In the genomic region with DNA sequence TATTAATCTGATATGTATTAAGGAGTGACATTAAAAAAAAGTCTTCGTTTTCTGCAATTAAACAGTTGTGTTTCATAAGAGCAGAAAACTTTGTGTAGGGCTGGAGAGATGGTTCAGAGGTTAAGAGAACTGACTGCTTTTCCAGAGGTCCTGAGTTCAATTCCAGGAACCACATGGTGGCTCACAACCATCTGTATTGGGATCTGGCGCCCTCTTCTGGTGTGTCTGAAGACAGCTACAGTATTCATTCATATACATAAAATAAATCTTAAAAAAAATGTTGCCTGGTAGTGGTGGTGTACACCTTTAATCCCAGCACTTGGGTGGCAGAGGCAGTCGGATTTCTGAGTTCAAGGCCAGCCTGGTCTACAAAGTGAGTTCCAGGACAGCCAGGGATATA, we compare ENCODE assay signal across 16 mouse cellular contexts. TPM values are rescaled to one million over a fixed set of nuclear protein-coding genes. Genes with fewer than 3 reads are reported as not detected.
DNase-seq lines count a peak whose midpoint lies in the region; ATAC-seq and TF ChIP-seq lines count a peak whose summit lies in the region.
"Not testable (repeated sequence)": the region's sequence is repeated elsewhere in the genome, so short reads cannot be mapped to it uniquely, and the experiment has no call there.
"Had no signal": no experiment of that assay in that cellular context is flagged by ENCODE, and none has a peak within 500 bp of the region (broad histone marks: within the 10 kb centered on the region; RNA-seq: fewer than 3 reads in every experiment).

No protein-coding gene starts in this region.

- WGBS in forebrain, embryonic 15.5 days: 66% methylated on average over 3 of the region's 3 CpGs
- 62% methylated on average over 3 of the region's 3 CpGs for WGBS in hindbrain, postnatal 0 days
- WGBS in liver, embryonic 14.5 days (ENCODE audit: insufficient replicate concordance): 37% methylated on average over 3 of the region's 3 CpGs
- 42% methylated on average over 3 of the region's 3 CpGs for WGBS in lung, postnatal 0 days
- WGBS in neural tube, embryonic 15.5 days: 61% methylated on average over 3 of the region's 3 CpGs

- not testable (repeated sequence) for TF ChIP-seq EP300 in liver, embryonic 14.5 days (IDR thresholded peaks at IDR 0.05; ENCODE audit: low read depth); lung, postnatal 0 days (IDR thresholded peaks at IDR 0.05)

- intact Hi-C loops in left cerebral cortex, adult 2 months (cut with DNase I): not testable (repeated sequence)

- H3K27me3 ChIP-seq in forebrain, embryonic 15.5 days; hindbrain, postnatal 0 days (ENCODE audit: insufficient read depth, low read length); liver, embryonic 14.5 days (ENCODE audit: control insufficient read depth, insufficient read depth, low read length); lung, postnatal 0 days (replicated peaks; ENCODE audit: insufficient read depth, low read length); neural tube, embryonic 15.5 days (replicated peaks): not testable (repeated sequence)

- peak; percentile 40 for DNase-seq in A20 (ENCODE audit: low read depth, low spot score)
- peak; percentile 39 to 46 for DNase-seq in cerebellum, postnatal 10 days
- not testable (repeated sequence) for DNase-seq in hindbrain, postnatal 0 days (ENCODE audit: low spot score); left cerebral cortex, adult 2 months (ENCODE audit: extremely low spot score in 1 of 2, low spot score in 2 of 2); liver, embryonic 14.5 days (ENCODE audit: low read depth in 3 of 3, low spot score in 3 of 3); lung, postnatal 0 days (ENCODE audit: low spot score)

- not testable (repeated sequence) for H3K4me1 ChIP-seq in forebrain, embryonic 15.5 days; hindbrain, postnatal 0 days (ENCODE audit: insufficient read depth, low read length); liver, embryonic 14.5 days (replicated peaks; ENCODE audit: control insufficient read depth in 2 of 2, insufficient read depth in 2 of 2, low read length in 1 of 2); lung, postnatal 0 days (ENCODE audit: insufficient read depth, low read depth, low read length)
- H3K4me1 ChIP-seq in neural tube, embryonic 15.5 days: peaks cover 19% of the 10 kb centered on the region

- not testable (repeated sequence) for H3K9me3 ChIP-seq in forebrain, embryonic 15.5 days; hindbrain, postnatal 0 days (ENCODE audit: low read length); liver, embryonic 14.5 days (ENCODE audit: control insufficient read depth, low read length); lung, postnatal 0 days (ENCODE audit: low read length); neural tube, embryonic 15.5 days (replicated peaks)

- not testable (repeated sequence) for H3K27ac ChIP-seq in forebrain, embryonic 15.5 days (replicated peaks); hindbrain, postnatal 0 days; left cerebral cortex, adult 2 months; liver, embryonic 14.5 days; lung, postnatal 0 days (ENCODE audit: low read length); neural tube, embryonic 15.5 days (replicated peaks)

- not testable (repeated sequence) for ATAC-seq in forebrain, embryonic 15.5 days (replicated peaks); hindbrain, postnatal 0 days; liver, embryonic 14.5 days (ENCODE audit: insufficient read depth); lung, postnatal 0 days; neural tube, embryonic 15.5 days (ENCODE audit: low FRiP score)

- H3K4me2 ChIP-seq in forebrain, embryonic 15.5 days (replicated peaks): 0 out of 2 replicates have a peak overlapping the region, but pooled peaks have one; percentile 65
- H3K4me2 ChIP-seq in hindbrain, postnatal 0 days (ENCODE audit: low read depth, low read length): peak overlapping the region; percentile 73; the same call in 1 of the 2 replicates
- H3K4me2 ChIP-seq in liver, embryonic 14.5 days (ENCODE audit: low read depth): peak overlapping the region; percentile 79
- not testable (repeated sequence) for H3K4me2 ChIP-seq in lung, postnatal 0 days (replicated peaks; ENCODE audit: low read depth, low read length)
- H3K4me2 ChIP-seq in neural tube, embryonic 15.5 days: peak overlapping the region; percentile 57; the same call in 1 of the 2 replicates

- H3K9ac ChIP-seq in forebrain, embryonic 15.5 days (replicated peaks); hindbrain, postnatal 0 days (replicated peaks; ENCODE audit: low read length); liver, embryonic 14.5 days (replicated peaks); lung, postnatal 0 days (replicated peaks; ENCODE audit: low read depth); neural tube, embryonic 15.5 days (replicated peaks): not testable (repeated sequence)

- not testable (repeated sequence) for H3K4me3 ChIP-seq in forebrain, embryonic 15.5 days; hindbrain, postnatal 0 days (ENCODE audit: low read length); left cerebral cortex, adult 2 months; liver, embryonic 14.5 days (ENCODE audit: insufficient read depth in 1 of 2, low read depth in 2 of 2, low read length in 2 of 2); lung, postnatal 0 days (ENCODE audit: low read depth, low read length)
- H3K4me3 ChIP-seq in neural tube, embryonic 15.5 days (replicated peaks): 0 out of 2 replicates have a peak overlapping the region, but pooled peaks have one; percentile 94

- H3K36me3 ChIP-seq in forebrain, embryonic 15.5 days; hindbrain, postnatal 0 days (ENCODE audit: insufficient read depth, low read length); liver, embryonic 14.5 days (replicated peaks; ENCODE audit: control insufficient read depth, insufficient read depth, low read depth); lung, postnatal 0 days (ENCODE audit: insufficient read depth, low read length); neural tube, embryonic 15.5 days: not testable (repeated sequence)

- TF ChIP-seq CTCF in hindbrain, postnatal 0 days (IDR thresholded peaks at IDR 0.05; ENCODE audit: low read depth): peak; percentile 37; the same call in 1 of the 2 replicates
- TF ChIP-seq CTCF in left cerebral cortex, adult 2 months (IDR thresholded peaks at IDR 0.05): peak; percentile 44
- TF ChIP-seq CTCF in liver, embryonic 14.5 days (IDR thresholded peaks at IDR 0.05; ENCODE audit: low read depth): peak; percentile 36; the same call in 1 of the 2 replicates
- TF ChIP-seq CTCF in lung, postnatal 0 days (IDR thresholded peaks at IDR 0.05): peak; percentile 32

RNA-seq across cellular contexts. Expression of gene 2210016L21Rik, which starts 0.8 kb away (rescaled TPM):
- 98.1 and 103 TPM in 2 replicates for polyA plus RNA-seq in forebrain, embryonic 15.5 days (2015; fragmentation: Nextera tagmentation; extraction: Ambion mirVana)
- total RNA-seq in hindbrain, postnatal 0 days (2014; rRNA removed): 51.5 and 53.0 TPM in 2 replicates
- polyA plus RNA-seq in hindbrain, postnatal 0 days (2015; fragmentation: Nextera tagmentation; extraction: Ambion mirVana): 178 and 204 TPM in 2 replicates
- total RNA-seq in left cerebral cortex, adult 2 months (2021): 100 to 1,000 TPM; 214 to 229 TPM
- 5.6 and 8.1 TPM in 2 replicates for polyA plus RNA-seq in liver, embryonic 14.5 days (2012; rRNA removed)
- 11.3 and 12.3 TPM in 2 replicates for polyA plus RNA-seq in liver, embryonic 14.5 days (2014; fragmentation: Nextera tagmentation; extraction: Ambion mirVana)
- polyA plus RNA-seq in lung, postnatal 0 days (2015; fragmentation: Nextera tagmentation; extraction: Ambion mirVana): 41.0 and 41.4 TPM in 2 replicates
- polyA plus RNA-seq in neural tube, embryonic 15.5 days (2015; fragmentation: Nextera tagmentation; extraction: Ambion mirVana): 138 and 147 TPM in 2 replicates

RNA-seq across cellular contexts. Expression of gene Oasl1, which starts 18.1 kb away (rescaled TPM):
- 0.17 and 0.23 TPM in 2 replicates for polyA plus RNA-seq in forebrain, embryonic 15.5 days (2015; fragmentation: Nextera tagmentation; extraction: Ambion mirVana)
- 0.63 and 1.0 TPM in 2 replicates for total RNA-seq in hindbrain, postnatal 0 days (2014; rRNA removed)
- 0.25 and 0.32 TPM in 2 replicates for polyA plus RNA-seq in hindbrain, postnatal 0 days (2015; fragmentation: Nextera tagmentation; extraction: Ambion mirVana)
- total RNA-seq in left cerebral cortex, adult 2 months (2021): under 1 TPM in 1 of 2 experiments, not detected in 1; 0.81 TPM
- polyA plus RNA-seq in liver, embryonic 14.5 days (2012; rRNA removed): 0.44 and 0.50 TPM in 2 replicates
- polyA plus RNA-seq in liver, embryonic 14.5 days (2014; fragmentation: Nextera tagmentation; extraction: Ambion mirVana): 0.23 and 0.32 TPM in 2 replicates
- polyA plus RNA-seq in lung, postnatal 0 days (2015; fragmentation: Nextera tagmentation; extraction: Ambion mirVana): 0.92 and 1.8 TPM in 2 replicates
- 0.79 and 1.2 TPM in 2 replicates for polyA plus RNA-seq in neural tube, embryonic 15.5 days (2015; fragmentation: Nextera tagmentation; extraction: Ambion mirVana)
- total RNA-seq: gastrocnemius, postnatal 14 days had no signal
- polyA plus RNA-seq: midbrain, embryonic 16.5 days had no signal

RNA-seq across cellular contexts. Expression of gene Hnf1a, which starts 29.8 kb away (rescaled TPM):
- not detected in 2 replicates for polyA plus RNA-seq in forebrain, embryonic 15.5 days (2015; fragmentation: Nextera tagmentation; extraction: Ambion mirVana)
- total RNA-seq in hindbrain, postnatal 0 days (2014; rRNA removed): not detected in 2 replicates
- polyA plus RNA-seq in hindbrain, postnatal 0 days (2015; fragmentation: Nextera tagmentation; extraction: Ambion mirVana): 0.05 TPM in 2 replicates
- total RNA-seq in left cerebral cortex, adult 2 months (2021): not detected
- 1.2 and 1.6 TPM in 2 replicates for polyA plus RNA-seq in liver, embryonic 14.5 days (2012; rRNA removed)
- polyA plus RNA-seq in liver, embryonic 14.5 days (2014; fragmentation: Nextera tagmentation; extraction: Ambion mirVana): 0.86 and 1.5 TPM in 2 replicates
- polyA plus RNA-seq in lung, postnatal 0 days (2015; fragmentation: Nextera tagmentation; extraction: Ambion mirVana): not detected in 2 replicates
- 0.05 and 1.6 TPM in 2 replicates for polyA plus RNA-seq in neural tube, embryonic 15.5 days (2015; fragmentation: Nextera tagmentation; extraction: Ambion mirVana)
- total RNA-seq: gastrocnemius, postnatal 14 days; heart, adult 18-20 months; heart, postnatal 4 days; layer of hippocampus, postnatal 10 days; megakaryocyte, adult 5-6 weeks had no signal
- polyA plus RNA-seq: forebrain, embryonic 12.5 days; limb, embryonic 11.5 days had no signal

RNA-seq across cellular contexts. Expression of gene Oasl2, which starts 44.4 kb away (rescaled TPM):
- 2.4 and 2.9 TPM in 2 replicates for polyA plus RNA-seq in forebrain, embryonic 15.5 days (2015; fragmentation: Nextera tagmentation; extraction: Ambion mirVana)
- total RNA-seq in hindbrain, postnatal 0 days (2014; rRNA removed): 6.3 and 6.9 TPM in 2 replicates
- polyA plus RNA-seq in hindbrain, postnatal 0 days (2015; fragmentation: Nextera tagmentation; extraction: Ambion mirVana): 4.7 and 6.1 TPM in 2 replicates
- total RNA-seq in left cerebral cortex, adult 2 months (2021): 1 to 10 TPM; 1.6 to 1.7 TPM
- polyA plus RNA-seq in liver, embryonic 14.5 days (2012; rRNA removed): 1.3 TPM in 2 replicates
- 2.0 and 2.1 TPM in 2 replicates for polyA plus RNA-seq in liver, embryonic 14.5 days (2014; fragmentation: Nextera tagmentation; extraction: Ambion mirVana)
- 15.7 and 17.3 TPM in 2 replicates for polyA plus RNA-seq in lung, postnatal 0 days (2015; fragmentation: Nextera tagmentation; extraction: Ambion mirVana)
- 4.2 and 22.0 TPM in 2 replicates for polyA plus RNA-seq in neural tube, embryonic 15.5 days (2015; fragmentation: Nextera tagmentation; extraction: Ambion mirVana)
